Mouse (Mus musculus): Measurements from ENCODE around the gene Elavl4. TPM values are rescaled to one million over a fixed set of nuclear protein-coding genes. Genes with fewer than 3 reads are reported as not detected.

The Elavl4 gene
- total RNA-seq, 2 experiments from 2014 or later = 3.2 to 4.5 TPM

- no peak for DNase-seq
Observed at GRCm38 (mm10) chr4:110266804-110267575, 84.7 kb downstream of the Elavl4 start.

- no peak for DNase-seq
Observed at GRCm38 (mm10) chr4:110264345-110264943, 87.3 kb downstream of the Elavl4 start.

- no peak for DNase-seq
Observed at GRCm38 (mm10) chr4:110257360-110257759, 94.3 kb downstream of the Elavl4 start.

- no peak for DNase-seq
Observed at GRCm38 (mm10) chr4:110255617-110256016, 96.1 kb downstream of the Elavl4 start.

GRCm38 (mm10) chr4:110250055-110250454, 101.7 kb downstream of the Elavl4 start:
- DNase-seq = no peak

GRCm38 (mm10) chr4:110242879-110243278, 108.8 kb downstream of the Elavl4 start:
- DNase-seq = no peak

- DNase-seq = no peak
Observed at GRCm38 (mm10) chr4:110234554-110234953, 117.2 kb downstream of the Elavl4 start.

GRCm38 (mm10) chr4:110232327-110232726, 119.4 kb downstream of the Elavl4 start:
- DNase-seq = no peak

- DNase-seq = no peak
Observed at GRCm38 (mm10) chr4:110231799-110232198, 119.9 kb downstream of the Elavl4 start.

GRCm38 (mm10) chr4:110229652-110230051, 122.1 kb downstream of the Elavl4 start:
- DNase-seq = no peak

GRCm38 (mm10) chr4:110229238-110229637, 122.5 kb downstream of the Elavl4 start:
- no peak for DNase-seq

GRCm38 (mm10) chr4:110227621-110228031, 124.1 kb downstream of the Elavl4 start:
- no peak for DNase-seq

- DNase-seq = no peak
Observed at GRCm38 (mm10) chr4:110225492-110225891, 126.2 kb downstream of the Elavl4 start.

- no peak for DNase-seq
Observed at GRCm38 (mm10) chr4:110218819-110219218, 132.9 kb downstream of the Elavl4 start.

- no peak for DNase-seq
Observed at GRCm38 (mm10) chr4:110217553-110217952, 134.2 kb downstream of the Elavl4 start.

- no peak for DNase-seq
Observed at GRCm38 (mm10) chr4:110214543-110214942, 137.2 kb downstream of the Elavl4 start.

GRCm38 (mm10) chr4:110213666-110214065, 138.0 kb downstream of the Elavl4 start:
- DNase-seq = no peak

- no peak for DNase-seq
Observed at GRCm38 (mm10) chr4:110210246-110210645, 141.5 kb downstream of the Elavl4 start.

GRCm38 (mm10) chr4:110209613-110210012, 142.1 kb downstream of the Elavl4 start:
- no peak for DNase-seq

GRCm38 (mm10) chr4:110201680-110202079, 150.0 kb downstream of the Elavl4 start:
- no peak for DNase-seq

- DNase-seq = no peak
Observed at GRCm38 (mm10) chr4:110199897-110200296, 151.8 kb downstream of the Elavl4 start.

GRCm38 (mm10) chr4:110198600-110198999, 153.1 kb downstream of the Elavl4 start:
- DNase-seq = no peak

- no peak for DNase-seq
Observed at GRCm38 (mm10) chr4:110177263-110177662, 174.4 kb downstream of the Elavl4 start.

GRCm38 (mm10) chr4:110172028-110172427, 179.7 kb downstream of the Elavl4 start:
- DNase-seq = no peak

All from adrenal gland, postnatal 36 days (tissue).